ENCODE assay signal across 8 mouse cellular contexts in the genomic region with DNA sequence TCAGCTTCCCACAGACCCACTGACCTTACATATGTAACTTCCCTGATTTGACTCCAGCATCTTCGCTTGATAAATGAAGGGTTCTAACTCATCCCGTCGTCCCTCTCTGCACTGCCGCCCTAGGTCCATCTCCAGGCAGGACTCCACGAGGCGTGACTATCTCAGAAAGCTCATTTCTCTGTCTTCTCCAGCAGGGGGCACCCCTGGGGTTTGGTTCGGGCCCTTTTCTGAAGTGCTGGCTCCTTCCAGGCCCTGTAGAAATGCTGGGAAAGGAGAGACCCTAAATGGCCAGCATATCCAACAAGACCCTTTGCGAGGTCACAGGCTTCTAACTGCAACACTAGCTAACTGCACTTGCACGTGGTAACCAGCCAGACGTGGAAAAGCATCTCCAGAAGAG. TPM values are rescaled to one million over a fixed set of nuclear protein-coding genes. Genes with fewer than 3 reads are reported as not detected.
DNase-seq lines count a peak whose midpoint lies in the region; ATAC-seq and TF ChIP-seq lines count a peak whose summit lies in the region.

No protein-coding gene starts in this region.

- no peak overlapping the region for H3K9ac ChIP-seq in liver, adult 2 months (ENCODE audit: low read depth, low read length)
- no peak overlapping the region for H3K9ac ChIP-seq in neural tube, embryonic 12.5 days

- no peaks in the 10 kb centered on the region for H3K79me2 ChIP-seq in liver, adult 2 months (ENCODE audit: control insufficient read depth, insufficient read depth, low read length)

- no peak overlapping the region for H3K27ac ChIP-seq in kidney, adult 2 months (ENCODE audit: insufficient read depth, low read depth, low read length)
- H3K27ac ChIP-seq in liver, adult 2 months (replicated peaks; ENCODE audit: insufficient read depth, low read depth, low read length): no peak overlapping the region
- no peak overlapping the region for H3K27ac ChIP-seq in neural tube, embryonic 12.5 days

- no peak for TF ChIP-seq POLR2A in kidney, adult 2 months (IDR thresholded peaks at IDR 0.05; ENCODE audit: low read depth, low read length)
- no peak for TF ChIP-seq POLR2A in liver, adult 2 months (IDR thresholded peaks at IDR 0.05; ENCODE audit: extremely low read depth, insufficient read depth, low read length)

- ATAC-seq in activated CD4-positive, CD25-positive, alpha-beta regulatory T cell, adult 4 months: peak; percentile 81
- peak; percentile 50; the same call in 1 of the 2 replicates for ATAC-seq in neural tube, embryonic 12.5 days (ENCODE audit: low FRiP score, low read depth)

- no peaks in the 10 kb centered on the region for H3K27me3 ChIP-seq in kidney, adult 2 months (replicated peaks; ENCODE audit: control insufficient read depth, insufficient read depth, low read length)
- no peaks in the 10 kb centered on the region for H3K27me3 ChIP-seq in liver, adult 2 months (ENCODE audit: control insufficient read depth, insufficient read depth, low read length)
- no peaks in the 10 kb centered on the region for H3K27me3 ChIP-seq in neural tube, embryonic 12.5 days (replicated peaks)

- no peaks in the 10 kb centered on the region for H3K36me3 ChIP-seq in kidney, adult 2 months (ENCODE audit: control insufficient read depth, insufficient read depth, low read length)
- H3K36me3 ChIP-seq in liver, adult 2 months (ENCODE audit: control insufficient read depth, insufficient read depth, low read length): no peaks in the 10 kb centered on the region
- H3K36me3 ChIP-seq in neural tube, embryonic 12.5 days: no peaks in the 10 kb centered on the region

- H3K4me3 ChIP-seq in kidney, adult 2 months (ENCODE audit: insufficient read depth, low read depth, low read length): no peak overlapping the region
- H3K4me3 ChIP-seq in liver, adult 2 months (ENCODE audit: insufficient read depth, low read depth, low read length): no peak overlapping the region
- H3K4me3 ChIP-seq in neural tube, embryonic 12.5 days: no peak overlapping the region

- peak; percentile 55 for TF ChIP-seq CTCF in kidney, adult 2 months (conservative IDR thresholded peaks at IDR 0.05; ENCODE audit: insufficient read depth, insufficient read length, low read depth, low read length)
- TF ChIP-seq CTCF in liver, adult 2 months (IDR thresholded peaks at IDR 0.05; ENCODE audit: low read depth, low read length): peak; percentile 72

- 5% methylated on average over 10 of the region's 10 CpGs for WGBS in kidney, adult 2 months
- 6% methylated on average over 10 of the region's 10 CpGs for WGBS in liver, adult 2 months
- 8% methylated on average over 10 of the region's 10 CpGs for WGBS in neural tube, embryonic 12.5 days

- peak; percentile 53 for DNase-seq in 3134 (ENCODE audit: extremely low read depth, insufficient read length, low spot score)
- peak; percentile 63 for DNase-seq in embryo, embryonic 10 days (ENCODE audit: low spot score)
- peak; percentile 92 for DNase-seq in heart, adult 11 months
- peak; percentile 20 for DNase-seq in kidney, adult 2 months
- DNase-seq in liver, adult 2 months (ENCODE audit: extremely low read depth, low read depth, low spot score): peak; percentile 4
- DNase-seq in testis, postnatal 14 days (ENCODE audit: low spot score): peak; percentile 22

- H3K9me3 ChIP-seq in neural tube, embryonic 12.5 days: 0 out of 2 replicates have a peak, but pooled peaks cover 3% of the 10 kb centered on the region

- no peaks in the 10 kb centered on the region for H3K4me1 ChIP-seq in kidney, adult 2 months (ENCODE audit: control insufficient read depth, insufficient read depth, low read length)
- H3K4me1 ChIP-seq in liver, adult 2 months (ENCODE audit: control insufficient read depth, insufficient read depth, low read length): no peaks in the 10 kb centered on the region
- H3K4me1 ChIP-seq in neural tube, embryonic 12.5 days: peaks cover 4% of the 10 kb centered on the region; the same call in 1 of the 2 replicates

- 0 out of 2 replicates have a peak overlapping the region, but pooled peaks have one; percentile 9 for H3K4me2 ChIP-seq in neural tube, embryonic 12.5 days (replicated peaks)

RNA-seq across cellular contexts. Expression of gene Sfrp2, which starts 31.7 kb away (rescaled TPM):
- polyA plus RNA-seq in activated CD4-positive, CD25-positive, alpha-beta regulatory T cell, adult 4 months (2017; shearing (Covaris generic)): 10 to 100 TPM in 1 of 2 experiments, 1 to 10 TPM in 1; 4.7 to 10.3 TPM
- 14.0 and 30.5 TPM in 2 replicates for polyA plus RNA-seq in kidney, adult 2 months (2012; rRNA removed)
- 0.27 TPM in 1 of 2 replicates, not detected in the other for total RNA-seq in liver, adult 2 months (2014; rRNA removed)
- polyA plus RNA-seq in liver, adult 2 months (2012; rRNA removed): 0.22 TPM in 1 of 2 replicates, not detected in the other
- 116 and 133 TPM in 2 replicates for polyA plus RNA-seq in neural tube, embryonic 12.5 days (2016; fragmentation: Nextera tagmentation; extraction: Ambion mirVana)

RNA-seq across cellular contexts. Expression of gene Tlr2, which starts 43.7 kb away (rescaled TPM):
- polyA plus RNA-seq in activated CD4-positive, CD25-positive, alpha-beta regulatory T cell, adult 4 months (2017; shearing (Covaris generic)): 1 to 10 TPM; 2.1 to 2.6 TPM
- polyA plus RNA-seq in kidney, adult 2 months (2012; rRNA removed): 1.9 and 2.1 TPM in 2 replicates
- total RNA-seq in liver, adult 2 months (2014; rRNA removed): 2.0 and 2.4 TPM in 2 replicates
- 0.56 and 1.1 TPM in 2 replicates for polyA plus RNA-seq in liver, adult 2 months (2012; rRNA removed)
- polyA plus RNA-seq in neural tube, embryonic 12.5 days (2016; fragmentation: Nextera tagmentation; extraction: Ambion mirVana): 1.5 and 1.7 TPM in 2 replicates

Comparison
In these comparisons a context has a peak if more than half of its experiments do, and no peak if none do; other contexts are left out.
1. DNase-seq: peak in every context shown above with its lines; median percentile 92 in heart, adult 11 months; 63 in embryo, embryonic 10 days; 53 in 3134; 22 in testis, postnatal 14 days; 20 in kidney, adult 2 months; 4 in liver, adult 2 months.